Mouse (Mus musculus) right cerebral cortex, postnatal 4 days (tissue): ENCODE data around the gene Cd302.

Source experiments
- DNase-seq: peaks from one replicate; pipeline ENCODE4 v3.0.0-alpha.2; 2022

Cd302 gene

GRCm38 (mm10) chr2:60252782-60253181 lies 31.5 kb downstream of the Cd302 start:
- DNase-seq, result no peak

GRCm38 (mm10) chr2:60234506-60234905 lies 49.8 kb downstream of the Cd302 start:
- no peak for DNase-seq

GRCm38 (mm10) chr2:60233147-60233546 lies 51.1 kb downstream of the Cd302 start:
- DNase-seq, result no peak

GRCm38 (mm10) chr2:60230361-60230760 lies 53.9 kb downstream of the Cd302 start:
- no peak for DNase-seq

GRCm38 (mm10) chr2:60228470-60228869 lies 55.8 kb downstream of the Cd302 start:
- no peak for DNase-seq

- DNase-seq, result no peak
Observed at GRCm38 (mm10) chr2:60223489-60223888, 60.8 kb downstream of the Cd302 start.

- DNase-seq, result no peak
Observed at GRCm38 (mm10) chr2:60221954-60222353, 62.3 kb downstream of the Cd302 start.

- no peak for DNase-seq
Observed at GRCm38 (mm10) chr2:60221236-60221635, 63.1 kb downstream of the Cd302 start.

- DNase-seq, result no peak
Observed at GRCm38 (mm10) chr2:60217620-60218019, 66.7 kb downstream of the Cd302 start.

- no peak for DNase-seq
Observed at GRCm38 (mm10) chr2:60216547-60217153, 67.6 kb downstream of the Cd302 start.

GRCm38 (mm10) chr2:60214683-60215082 lies 69.6 kb downstream of the Cd302 start:
- DNase-seq, result no peak

- no peak for DNase-seq
Observed at GRCm38 (mm10) chr2:60212488-60212887, 71.8 kb downstream of the Cd302 start.

GRCm38 (mm10) chr2:60210821-60211220 lies 73.5 kb downstream of the Cd302 start:
- no peak for DNase-seq

GRCm38 (mm10) chr2:60209703-60210651 lies 74.3 kb downstream of the Cd302 start, which contains the start of the genes Baz2b and March7:
TSS of gene Baz2b (minus strand) at chr2:60209839.
TSS of gene March7 (plus strand) at chr2:60209887.
- DNase-seq, result peak; percentile 91

- DNase-seq, result peak; percentile 49
Observed at GRCm38 (mm10) chr2:60209122-60209611, 75.1 kb downstream of the Cd302 start.

GRCm38 (mm10) chr2:60205795-60206194 lies 78.5 kb downstream of the Cd302 start:
- no peak for DNase-seq

GRCm38 (mm10) chr2:60204162-60204561 lies 80.1 kb downstream of the Cd302 start:
- no peak for DNase-seq

- no peak for DNase-seq
Observed at GRCm38 (mm10) chr2:60203733-60204132, 80.6 kb downstream of the Cd302 start.

GRCm38 (mm10) chr2:60202900-60203530 lies 81.3 kb downstream of the Cd302 start:
- no peak for DNase-seq
